Mouse (Mus musculus) adrenal gland, adult (tissue): ENCODE results near the gene Rnf168.

Experiments used
- DNase-seq, 2 experiments: peaks; one replicate each; pipeline ENCODE4 v3.0.0; 2022 to 2023; ENCODE audit warnings: low spot score in 1 of 2; ENCODE audit not compliant: inconsistent age in 2 of 2

The Rnf168 gene

DNA sequence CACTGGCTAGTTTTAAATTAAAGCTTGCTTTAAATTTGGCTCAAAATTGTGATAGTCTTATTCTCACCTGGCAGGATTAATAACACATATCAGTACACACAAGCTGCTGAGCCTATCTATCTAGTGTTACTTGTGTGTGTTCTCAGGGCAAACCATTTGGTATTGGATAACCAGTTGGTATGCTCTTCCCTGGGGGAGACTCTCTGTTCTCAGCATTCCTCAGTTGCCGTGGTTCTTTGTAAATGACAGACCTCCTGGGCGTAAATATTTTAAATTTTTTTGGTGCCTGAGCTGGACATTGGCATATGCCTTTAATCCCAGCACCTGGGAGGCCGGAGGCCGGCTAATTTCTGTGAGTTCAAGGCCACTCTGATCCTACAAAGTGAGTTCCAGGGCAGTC, 35.6 kb downstream of the Rnf168 start:
- DNase-seq = no peak

DNA sequence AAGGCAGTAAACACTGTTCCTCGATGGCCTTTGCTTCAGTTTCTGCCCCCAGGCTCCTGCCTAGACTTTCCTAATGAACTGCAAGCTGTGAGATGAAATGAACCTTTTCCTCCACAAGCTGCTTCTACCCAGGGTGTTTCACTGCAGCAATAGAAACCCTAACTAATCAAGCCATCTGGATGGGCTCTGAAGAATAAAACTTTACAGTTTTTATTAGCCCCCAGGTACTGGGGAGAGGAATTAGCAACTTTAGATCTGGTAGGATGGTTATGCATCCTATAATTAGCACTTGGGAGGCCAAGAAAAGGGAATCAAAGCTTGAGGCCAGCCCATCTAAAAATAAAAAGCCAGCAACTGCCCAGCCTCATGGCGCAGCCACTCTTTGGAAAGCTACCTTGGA, 39.3 kb downstream of the Rnf168 start:
- no peak for DNase-seq

- DNase-seq = no peak
Observed at GRCm38 (mm10) chr16:32323953-32324352, 46.7 kb downstream of the Rnf168 start.

GRCm38 (mm10) chr16:32330876-32331670, 53.8 kb downstream of the Rnf168 start:
- peak in 1 of 2 experiments; percentile 46 for DNase-seq

DNA sequence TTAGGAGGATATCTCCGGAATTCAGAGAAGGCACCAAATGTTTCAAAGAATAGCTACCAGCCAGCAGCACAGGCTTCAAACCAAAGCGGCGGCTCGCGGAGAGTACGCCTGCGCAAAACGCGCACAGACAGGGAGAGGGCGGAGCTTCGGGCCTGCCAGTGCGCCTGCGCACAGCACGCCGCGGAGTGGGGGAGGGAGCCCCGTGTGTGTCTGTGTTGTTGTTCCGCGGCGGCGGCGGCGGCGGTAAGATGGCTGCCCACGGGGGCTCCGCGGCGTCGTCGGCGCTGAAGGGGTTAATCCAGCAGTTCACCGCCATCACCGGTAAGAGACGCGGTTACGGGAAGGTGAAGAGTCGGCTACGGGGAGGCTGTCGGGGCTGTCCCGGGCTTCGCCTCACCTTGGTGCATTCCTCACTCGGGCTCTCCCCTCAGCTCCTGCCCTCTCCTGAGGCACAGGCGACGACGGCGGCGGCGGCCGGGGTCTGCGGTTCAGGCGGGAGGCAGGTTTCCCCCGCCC, 54.8 kb downstream of the Rnf168 start, which contains the start of gene Ubxn7:
Ubxn7 (plus strand) TSS at position 218 of the 516 bp plus-strand sequence.
- DNase-seq = peak; percentile 98 to 99

DNA sequence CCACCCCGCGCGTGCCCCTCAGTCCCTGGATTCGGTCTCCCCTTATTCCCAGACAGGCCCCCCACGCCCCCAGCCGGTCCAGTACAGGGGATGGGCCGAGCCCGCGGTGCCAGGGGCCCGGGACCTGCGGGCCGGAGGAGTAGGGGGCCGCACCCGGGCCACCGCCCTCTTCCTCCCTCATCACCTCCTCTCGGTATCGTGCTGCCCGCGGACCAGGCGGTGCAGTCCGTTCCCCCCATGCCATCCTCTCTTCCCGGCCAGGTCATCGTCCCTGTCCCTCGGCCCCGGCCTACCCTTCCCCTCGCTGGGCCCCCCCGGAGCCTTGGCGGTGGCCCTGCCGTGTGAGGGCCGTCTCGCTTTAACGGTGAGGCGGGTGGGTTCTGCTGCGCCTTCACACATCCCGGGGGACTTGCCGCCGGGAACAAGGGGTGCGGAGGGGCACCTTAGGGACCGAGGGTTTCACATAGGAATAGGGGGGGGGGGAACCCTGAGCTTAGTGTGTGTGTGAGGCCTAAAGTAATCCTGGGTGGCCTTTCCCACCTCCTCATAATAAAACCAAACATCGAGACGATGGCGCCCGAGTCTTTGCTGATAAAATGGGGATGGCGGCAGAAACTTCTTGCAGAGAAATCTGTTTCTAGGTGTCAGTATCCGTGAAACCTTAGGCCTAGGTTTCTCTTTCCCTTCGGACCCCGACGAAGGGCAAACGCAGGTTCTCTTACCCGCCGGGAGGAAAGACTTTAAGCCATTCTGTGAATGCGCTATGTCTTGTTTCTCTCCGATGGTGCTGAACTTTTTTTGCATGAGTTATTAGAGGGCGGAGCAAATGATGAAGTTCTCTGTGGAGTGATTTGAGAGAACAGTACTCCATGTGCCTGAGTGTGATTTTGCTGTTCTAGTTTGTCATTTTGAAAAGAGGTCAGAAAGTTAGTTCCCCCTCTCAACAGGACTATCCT, 55.6 kb downstream of the Rnf168 start:
- DNase-seq = peak; percentile 68 to 91

DNA sequence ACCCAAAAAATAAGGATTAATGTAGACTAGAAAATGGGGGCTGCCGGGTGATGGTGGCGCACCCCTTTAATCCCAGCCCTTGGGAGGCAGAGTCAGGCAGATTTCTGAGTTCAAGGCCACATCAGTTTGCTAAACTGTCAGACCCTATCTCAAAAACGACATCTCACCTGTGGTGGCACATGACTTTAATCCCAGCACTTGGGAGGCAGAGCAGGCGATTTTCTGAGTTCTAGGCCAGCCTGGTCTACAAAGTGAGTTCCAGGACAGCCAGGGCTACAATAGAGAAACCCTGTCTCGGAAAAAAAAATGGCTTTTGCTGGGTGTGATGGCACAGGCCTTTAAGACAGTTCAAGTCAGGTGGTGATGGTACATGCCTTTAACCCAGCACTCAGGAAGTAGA, 57.9 kb downstream of the Rnf168 start:
- DNase-seq = no peak

- peak in 1 of 2 experiments; percentile 79 for DNase-seq
Observed at GRCm38 (mm10) chr16:32336026-32336780, 58.9 kb downstream of the Rnf168 start.

GRCm38 (mm10) chr16:32337001-32337400, 59.7 kb downstream of the Rnf168 start:
- peak; percentile 40 to 91 for DNase-seq

GRCm38 (mm10) chr16:32340451-32340850, 63.2 kb downstream of the Rnf168 start:
- no peak for DNase-seq

DNA sequence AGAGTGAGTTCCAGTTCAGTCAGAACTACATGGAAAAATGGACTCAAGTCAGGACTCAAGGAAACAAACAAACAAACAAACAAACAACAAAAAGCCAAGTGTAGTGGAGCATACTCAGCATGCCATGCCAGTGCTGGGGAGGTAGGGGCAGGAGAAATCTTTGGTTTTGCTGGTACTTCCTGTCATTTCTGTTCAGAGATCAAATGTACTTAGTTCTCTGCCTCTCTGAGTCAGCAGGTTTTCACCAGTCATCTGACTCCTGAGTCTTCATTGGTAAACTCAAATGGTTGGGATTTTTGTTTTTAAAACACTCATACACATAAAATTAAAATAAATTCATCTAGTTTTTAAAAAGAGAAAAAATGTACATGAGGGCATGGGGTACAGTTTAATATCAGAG, 68.3 kb downstream of the Rnf168 start:
- no peak for DNase-seq

DNA sequence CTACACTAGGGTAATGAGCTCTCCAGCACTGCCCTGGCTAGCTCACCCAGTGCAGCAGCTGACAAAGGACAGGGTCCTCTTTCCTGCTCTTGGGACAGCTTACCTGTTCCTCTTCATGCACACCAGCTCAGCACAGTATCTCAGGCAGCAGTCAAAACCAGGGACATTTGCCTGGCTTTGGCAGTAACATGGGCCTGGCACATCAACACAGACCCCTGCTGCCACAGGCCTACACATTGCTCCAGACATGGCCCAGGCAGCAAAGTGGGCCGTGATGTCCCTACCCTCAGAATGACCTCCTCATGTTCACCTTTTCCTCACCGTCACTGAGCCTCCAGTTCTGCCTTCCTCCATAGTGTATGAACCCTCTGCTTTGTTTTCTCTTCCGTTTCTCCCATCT, 73.5 kb downstream of the Rnf168 start:
- no peak for DNase-seq
